Mouse (Mus musculus): ENCODE data around the gene Pik3cb. TPM values are rescaled to one million over a fixed set of nuclear protein-coding genes. Genes with fewer than 3 reads are reported as not detected.
A peak's percentile ranks its signal among the peaks of the same experiment; 100 is the strongest.

The Pik3cb gene
- polyA plus RNA-seq, 1 experiment = 11.1 TPM

GRCm38 (mm10) chr9:99098482-99099129, 41.8 kb downstream of the Pik3cb start:
- DNase-seq = no peak
- WGBS = 28% methylated on average over 11 of the region's 11 CpGs
- no peak for TF ChIP-seq CTCF (IDR thresholded peaks at IDR 0.05; ENCODE audit: insufficient read depth, low read length)
- TF ChIP-seq POLR2A (IDR thresholded peaks at IDR 0.05; ENCODE audit: borderline replicate concordance, extremely low read depth, low read depth, low read length) = no peak
- Histone ChIP-seq H3K4me1 (ENCODE audit: control insufficient read depth, insufficient read depth, low read length) (peaks cover 4% of the 10 kb centered on the region; the same call in 1 of the 2 replicates), H3K4me3 (replicated peaks; ENCODE audit: extremely low read depth, low read depth, low read length) (no peak overlapping the region)

GRCm38 (mm10) chr9:99097668-99098067, 42.8 kb downstream of the Pik3cb start:
- no peak for DNase-seq
- no peak for TF ChIP-seq CTCF (IDR thresholded peaks at IDR 0.05; ENCODE audit: insufficient read depth, low read length)
- no peak for TF ChIP-seq POLR2A (IDR thresholded peaks at IDR 0.05; ENCODE audit: borderline replicate concordance, extremely low read depth, low read depth, low read length)
- H3K4me1 ChIP-seq (ENCODE audit: control insufficient read depth, insufficient read depth, low read length) = peaks cover 4% of the 10 kb centered on the region; the same call in 1 of the 2 replicates
- H3K4me3 ChIP-seq (replicated peaks; ENCODE audit: extremely low read depth, low read depth, low read length) = no peak overlapping the region
- WGBS = 28% methylated on average over 1 of the region's 1 CpGs

GRCm38 (mm10) chr9:99095192-99095591, 45.2 kb downstream of the Pik3cb start:
- TF ChIP-seq POLR2A (IDR thresholded peaks at IDR 0.05; ENCODE audit: borderline replicate concordance, extremely low read depth, low read depth, low read length) = no peak
- TF ChIP-seq CTCF (IDR thresholded peaks at IDR 0.05; ENCODE audit: insufficient read depth, low read length) = no peak
- peaks cover 4% of the 10 kb centered on the region; the same call in 1 of the 2 replicates for H3K4me1 ChIP-seq (ENCODE audit: control insufficient read depth, insufficient read depth, low read length)
- no peak for DNase-seq
- H3K4me3 ChIP-seq (replicated peaks; ENCODE audit: extremely low read depth, low read depth, low read length) = no peak overlapping the region
- 66% methylated on average over 7 of the region's 7 CpGs for WGBS

- H3K4me1 ChIP-seq (ENCODE audit: control insufficient read depth, insufficient read depth, low read length) = no peaks in the 10 kb centered on the region; the same call in 1 of the 2 replicates
- 71% methylated on average over 4 of the region's 4 CpGs for WGBS
- no peak for DNase-seq
- TF ChIP-seq CTCF (IDR thresholded peaks at IDR 0.05; ENCODE audit: insufficient read depth, low read length) (no peak), POLR2A (IDR thresholded peaks at IDR 0.05; ENCODE audit: borderline replicate concordance, extremely low read depth, low read depth, low read length) (no peak)
- H3K4me3 ChIP-seq (replicated peaks; ENCODE audit: extremely low read depth, low read depth, low read length) = no peak overlapping the region
These were observed 49.9 kb downstream of the Pik3cb start for GRCm38 (mm10) chr9:99090546-99090945.

- Histone ChIP-seq H3K4me1 (ENCODE audit: control insufficient read depth, insufficient read depth, low read length) (no peaks in the 10 kb centered on the region; the same call in 1 of the 2 replicates), H3K4me3 (replicated peaks; ENCODE audit: extremely low read depth, low read depth, low read length) (no peak overlapping the region)
- TF ChIP-seq POLR2A (IDR thresholded peaks at IDR 0.05; ENCODE audit: borderline replicate concordance, extremely low read depth, low read depth, low read length) (no peak), CTCF (IDR thresholded peaks at IDR 0.05; ENCODE audit: insufficient read depth, low read length) (no peak)
- 80% methylated on average over 4 of the region's 4 CpGs for WGBS
- no peak for DNase-seq
These were observed 50.5 kb downstream of the Pik3cb start for GRCm38 (mm10) chr9:99089904-99090303.

- Histone ChIP-seq H3K4me3 (replicated peaks; ENCODE audit: extremely low read depth, low read depth, low read length) (no peak overlapping the region), H3K4me1 (ENCODE audit: control insufficient read depth, insufficient read depth, low read length) (no peaks in the 10 kb centered on the region)
- DNase-seq = no peak
- no peak for TF ChIP-seq CTCF (IDR thresholded peaks at IDR 0.05; ENCODE audit: insufficient read depth, low read length)
- TF ChIP-seq POLR2A (IDR thresholded peaks at IDR 0.05; ENCODE audit: borderline replicate concordance, extremely low read depth, low read depth, low read length) = no peak
- 85% methylated on average over 5 of the region's 5 CpGs for WGBS
These were observed 58.7 kb downstream of the Pik3cb start for GRCm38 (mm10) chr9:99081718-99082117.

GRCm38 (mm10) chr9:99081308-99081707, 59.1 kb downstream of the Pik3cb start:
- TF ChIP-seq POLR2A (IDR thresholded peaks at IDR 0.05; ENCODE audit: borderline replicate concordance, extremely low read depth, low read depth, low read length) = no peak
- TF ChIP-seq CTCF (IDR thresholded peaks at IDR 0.05; ENCODE audit: insufficient read depth, low read length) = no peak
- 59% methylated on average over 3 of the region's 3 CpGs for WGBS
- no peak overlapping the region for H3K4me3 ChIP-seq (replicated peaks; ENCODE audit: extremely low read depth, low read depth, low read length)

GRCm38 (mm10) chr9:99080657-99081056, 59.8 kb downstream of the Pik3cb start:
- no peaks in the 10 kb centered on the region for H3K4me1 ChIP-seq (ENCODE audit: control insufficient read depth, insufficient read depth, low read length)
- WGBS = 94% methylated on average over 2 of the region's 2 CpGs
- TF ChIP-seq POLR2A (IDR thresholded peaks at IDR 0.05; ENCODE audit: borderline replicate concordance, extremely low read depth, low read depth, low read length) (no peak), CTCF (IDR thresholded peaks at IDR 0.05; ENCODE audit: insufficient read depth, low read length) (0 out of 2 replicates have a peak, but pooled peaks have one; percentile 12)

More at GRCm38 (mm10) chr9:99081308-99081707, 59.1 kb downstream of the Pik3cb start:
- H3K4me1 ChIP-seq (ENCODE audit: control insufficient read depth, insufficient read depth, low read length) = no peaks in the 10 kb centered on the region
- no peak for DNase-seq

GRCm38 (mm10) chr9:99074462-99074861, 66.0 kb downstream of the Pik3cb start:
- 29% methylated on average over 2 of the region's 2 CpGs for WGBS
- no peaks in the 10 kb centered on the region for H3K4me1 ChIP-seq (ENCODE audit: control insufficient read depth, insufficient read depth, low read length)
- DNase-seq = no peak
- H3K4me3 ChIP-seq (replicated peaks; ENCODE audit: extremely low read depth, low read depth, low read length) = no peak overlapping the region
- TF ChIP-seq POLR2A (IDR thresholded peaks at IDR 0.05; ENCODE audit: borderline replicate concordance, extremely low read depth, low read depth, low read length) (no peak), CTCF (IDR thresholded peaks at IDR 0.05; ENCODE audit: insufficient read depth, low read length) (no peak)

More at GRCm38 (mm10) chr9:99080657-99081056, 59.8 kb downstream of the Pik3cb start:
- no peak for DNase-seq
- no peak overlapping the region for H3K4me3 ChIP-seq (replicated peaks; ENCODE audit: extremely low read depth, low read depth, low read length)

- Histone ChIP-seq H3K4me1 (ENCODE audit: control insufficient read depth, insufficient read depth, low read length) (no peaks in the 10 kb centered on the region), H3K4me3 (replicated peaks; ENCODE audit: extremely low read depth, low read depth, low read length) (no peak overlapping the region)
- TF ChIP-seq CTCF (IDR thresholded peaks at IDR 0.05; ENCODE audit: insufficient read depth, low read length) (no peak), POLR2A (IDR thresholded peaks at IDR 0.05; ENCODE audit: borderline replicate concordance, extremely low read depth, low read depth, low read length) (no peak)
- 67% methylated on average over 4 of the region's 4 CpGs for WGBS
- no peak for DNase-seq
These were observed 67.9 kb downstream of the Pik3cb start for GRCm38 (mm10) chr9:99072538-99072937.
